Mouse (Mus musculus) mammary gland, adult 2 months (tissue): ENCODE results near the gene Fam210b. TPM values are rescaled to one million over a fixed set of nuclear protein-coding genes. Genes with fewer than 3 reads are reported as not detected.

Experiments used
- polyA plus RNA-seq: library from polyadenylated mRNA; depleted of rRNA; stranded (reverse); fragments of >200 nt; gene quantifications from 2 replicates; pipeline ENCODE4 v1.2.3, GENCODE M21; 2012; ENCODE audit warnings: low replicate concordance; rRNA removed

Gene Fam210b
- polyA plus RNA-seq, result 40.4 and 49.5 TPM in 2 replicates

GRCm38 (mm10) chr2:172345258-172345738, at the start of gene Fam210b:
Fam210b (plus strand) TSS chr2:172345565.

GRCm38 (mm10) chr2:172370411-172371223, 25.3 kb downstream of the Fam210b start, which contains the start of the genes Aurka and Cstf1:
Aurka (minus strand) TSS chr2:172370535.
Cstf1 (plus strand) TSS chr2:172370681.

GRCm38 (mm10) chr2:172393391-172394051, 48.2 kb downstream of the Fam210b start, which contains the start of gene Cass4:
Cass4 (plus strand) TSS chr2:172393794.

Other genes starting within 250 kb of the Fam210b start
- gene Mc3r, start 97.1 kb upstream of the Fam210b start, polyA plus RNA-seq, result not detected in 2 replicates
- 3.1 and 4.0 TPM in 2 replicates for gene Aurka, start 25.0 kb downstream of the Fam210b start, polyA plus RNA-seq
- 37.4 and 38.2 TPM in 2 replicates for gene Cstf1, start 25.1 kb downstream of the Fam210b start, polyA plus RNA-seq
- 2.1 and 3.1 TPM in 2 replicates for gene Cass4, start 48.2 kb downstream of the Fam210b start, polyA plus RNA-seq
- 45.0 and 81.2 TPM in 2 replicates for gene Rtf2, start 95.0 kb downstream of the Fam210b start, polyA plus RNA-seq
- gene Gcnt7, start 113.0 kb downstream of the Fam210b start, polyA plus RNA-seq, result not detected in 2 replicates
- 0.29 and 0.32 TPM in 2 replicates for gene Fam209, start 127.0 kb downstream of the Fam210b start, polyA plus RNA-seq
- gene Tfap2c, start 204.0 kb downstream of the Fam210b start, polyA plus RNA-seq, result 7.0 and 13.0 TPM in 2 replicates